Mouse (Mus musculus) midbrain, embryonic 12.5 days (tissue): ENCODE measurements around the gene Dars2. TPM values are rescaled to one million over a fixed set of nuclear protein-coding genes. Genes with fewer than 3 reads are reported as not detected.
"Not testable (repeated sequence)": the region's sequence is repeated elsewhere in the genome, so short reads cannot be mapped to it uniquely, and the experiment has no call there.

Experiments used
- ATAC-seq: fragments of 200-750 bp; cut with Nextera tagmentation; 2 replicates; pipeline ENCODE4 v1.8.0; 2017; ENCODE audit warnings: low read depth, moderate TSS enrichment, moderate library complexity; ENCODE audit not compliant: low FRiP score
- H3K27ac ChIP-seq: fragments of 300-500 bp; sonication (generic); replicated peaks from 2 replicates; pipeline ENCODE4 v1.5.1; 2016; ENCODE audit warnings: mild to moderate bottlenecking
- H3K27me3 ChIP-seq: fragments of 300-500 bp; sonication (generic); 2 replicates; pipeline ENCODE4 v1.6.1; 2016; ENCODE audit warnings: mild to moderate bottlenecking
- H3K36me3 ChIP-seq: fragments of 300-500 bp; sonication (generic); 2 replicates; pipeline ENCODE4 v1.6.1; 2016
- H3K4me1 ChIP-seq: fragments of 300-500 bp; sonication (generic); 2 replicates; pipeline ENCODE4 v1.6.1; 2016
- H3K4me2 ChIP-seq: fragments of 300-500 bp; sonication (generic); replicated peaks from 2 replicates; pipeline ENCODE4 v1.6.1; 2016; ENCODE audit warnings: mild to moderate bottlenecking, moderate library complexity
- H3K4me3 ChIP-seq: fragments of 300-500 bp; sonication (generic); 2 replicates; pipeline ENCODE4 v1.5.1; 2016; ENCODE audit warnings: mild to moderate bottlenecking
- H3K9ac ChIP-seq: fragments of 300-500 bp; sonication (generic); replicated peaks from 2 replicates; pipeline ENCODE4 v1.6.1; 2016; ENCODE audit warnings: mild to moderate bottlenecking, moderate library complexity
- H3K9me3 ChIP-seq: fragments of 300-500 bp; sonication (generic); 2 replicates; pipeline ENCODE4 v1.6.1; 2016; ENCODE audit warnings: mild to moderate bottlenecking
- WGBS: fragments of 180-500 bp; shearing (Covaris S2); methylation state at CpG from one replicate; pipeline ENCODE4 v1.1.7; 2016; 5-methylcytosine and 5-hydroxymethylcytosine counted together
- polyA plus RNA-seq: library from polyadenylated mRNA; unstranded; fragments of >200 nt; fragmentation: Nextera tagmentation; extraction: Ambion mirVana; gene quantifications from 2 replicates; pipeline ENCODE4 v1.2.1, GENCODE M21; 2016

Dars2 gene
- polyA plus RNA-seq, 1 experiment from 2014 or later: 44.7 TPM

DNA sequence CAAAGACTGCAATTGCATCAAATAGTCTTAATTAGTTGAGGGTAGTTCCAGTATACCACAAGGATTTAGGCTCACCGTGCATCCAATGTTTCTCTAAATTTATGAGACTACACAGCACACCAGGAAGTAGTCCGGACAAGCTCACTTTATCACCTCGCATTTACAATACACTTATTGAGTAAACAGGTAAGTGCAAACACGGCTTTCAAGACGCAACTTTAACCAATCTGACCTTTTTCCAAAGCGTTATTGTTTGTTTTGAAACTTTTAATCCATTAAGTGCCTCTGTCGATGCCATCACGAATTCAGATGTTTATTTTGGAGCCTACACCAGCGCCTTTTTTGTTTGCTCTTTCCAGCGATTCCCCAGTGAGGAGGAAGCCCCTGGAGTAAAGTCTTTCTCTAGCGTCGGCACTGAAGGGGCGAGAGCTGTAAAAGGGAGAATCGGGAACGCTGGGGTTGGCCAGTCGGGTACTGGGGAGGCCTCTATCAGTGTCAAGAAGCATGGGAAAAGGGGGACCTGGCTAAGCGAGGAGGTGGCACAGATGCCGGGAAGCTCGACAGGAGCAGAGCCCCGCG lies 36.5 kb downstream of the Dars2 start:
- 2% methylated on average over 21 of the region's 21 CpGs for WGBS
- Histone ChIP-seq H3K9me3 (no peaks in the 10 kb centered on the region), H3K27me3 (no peaks in the 10 kb centered on the region), H3K27ac (peak overlapping the region; percentile 87), H3K4me3 (peak overlapping the region; percentile 88), H3K4me2 (peak overlapping the region; percentile 72), H3K4me1 (peaks cover 27% of the 10 kb centered on the region), H3K9ac (peak overlapping the region; percentile 86), H3K36me3 (peaks cover 60% of the 10 kb centered on the region)
- no peak for ATAC-seq

DNA sequence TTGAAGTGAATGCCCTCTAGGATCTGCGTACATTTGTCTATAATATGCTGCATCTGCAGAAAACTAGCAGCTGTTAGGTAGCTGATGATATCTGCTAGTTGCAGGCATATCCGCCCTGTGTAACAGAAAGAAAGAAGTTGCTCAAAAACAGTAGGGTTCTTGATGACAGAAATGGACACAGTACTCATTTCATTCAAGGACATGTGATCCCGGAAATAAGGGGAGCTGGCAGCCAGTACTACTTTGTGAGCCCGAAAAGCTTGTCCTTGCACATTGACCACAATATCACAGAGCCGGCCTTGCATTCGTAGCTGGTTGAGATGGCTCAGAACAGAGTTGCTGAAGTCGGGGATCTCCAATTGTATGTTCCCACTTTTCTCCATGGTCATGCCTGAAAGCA lies 38.1 kb downstream of the Dars2 start:
- ATAC-seq: no peak
- H3K27ac ChIP-seq: no peak overlapping the region
- H3K9ac ChIP-seq: no peak overlapping the region
- H3K4me3 ChIP-seq: no peak overlapping the region
- H3K9me3 ChIP-seq: no peaks in the 10 kb centered on the region
- H3K4me2 ChIP-seq: no peak overlapping the region
- H3K36me3 ChIP-seq: peaks cover 45% of the 10 kb centered on the region
- 94% methylated on average over 7 of the region's 7 CpGs for WGBS
- H3K27me3 ChIP-seq: no peaks in the 10 kb centered on the region
- peaks cover 19% of the 10 kb centered on the region for H3K4me1 ChIP-seq

DNA sequence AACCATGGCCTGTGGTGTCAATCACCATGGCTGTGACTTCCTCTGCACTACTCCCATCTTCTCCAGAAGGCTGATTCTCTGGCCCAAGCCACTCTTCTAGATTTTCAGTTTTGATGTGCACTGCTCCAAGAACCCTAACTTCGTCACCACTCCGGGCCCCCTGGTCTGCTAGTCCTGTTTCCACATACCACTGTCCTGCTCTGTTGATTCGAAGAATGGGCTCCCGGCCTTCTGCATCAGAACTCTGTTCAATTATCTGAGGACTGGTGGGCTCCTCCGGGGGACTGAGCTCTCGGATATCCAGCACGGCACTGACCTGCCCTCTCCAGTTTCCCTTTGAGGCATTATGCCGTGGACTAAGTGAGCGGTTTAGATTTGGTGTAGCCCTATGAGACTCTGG lies 38.6 kb downstream of the Dars2 start:
- H3K9me3 ChIP-seq: no peaks in the 10 kb centered on the region
- peaks cover 47% of the 10 kb centered on the region for H3K36me3 ChIP-seq
- H3K4me2 ChIP-seq: no peak overlapping the region
- WGBS: 96% methylated on average over 9 of the region's 9 CpGs
- no peak overlapping the region for H3K4me3 ChIP-seq
- no peak overlapping the region for H3K9ac ChIP-seq
- no peak for ATAC-seq
- H3K27ac ChIP-seq: no peak overlapping the region
- H3K27me3 ChIP-seq: no peaks in the 10 kb centered on the region
- peaks cover 16% of the 10 kb centered on the region for H3K4me1 ChIP-seq

DNA sequence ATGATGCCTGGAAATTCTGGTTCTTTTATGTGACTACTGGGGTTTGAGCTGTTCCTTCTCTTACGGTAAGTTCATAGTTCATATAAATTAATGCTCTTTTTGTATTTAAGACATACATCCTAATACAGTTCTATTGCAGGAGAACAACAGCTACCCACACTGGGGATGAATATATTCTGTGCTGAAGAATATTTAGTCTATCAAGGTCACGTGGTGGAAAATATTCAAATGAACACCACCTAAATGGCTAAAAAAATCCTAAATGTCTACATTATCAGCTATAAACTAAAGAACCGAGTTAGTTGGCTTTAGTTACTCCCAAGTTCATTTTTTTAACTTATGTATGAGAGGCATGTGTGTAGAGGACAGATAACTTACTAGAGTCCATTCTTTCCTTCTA lies 40.4 kb downstream of the Dars2 start:
- no peaks in the 10 kb centered on the region for H3K27me3 ChIP-seq
- no peak for ATAC-seq
- H3K9me3 ChIP-seq: no peaks in the 10 kb centered on the region
- H3K27ac ChIP-seq: no peak overlapping the region
- H3K4me2 ChIP-seq: no peak overlapping the region
- H3K4me3 ChIP-seq: no peak overlapping the region
- peaks cover 44% of the 10 kb centered on the region for H3K36me3 ChIP-seq
- 95% methylated on average over 3 of the region's 3 CpGs for WGBS
- no peak overlapping the region for H3K9ac ChIP-seq
- peaks cover 10% of the 10 kb centered on the region; the same call in 1 of the 2 replicates for H3K4me1 ChIP-seq

DNA sequence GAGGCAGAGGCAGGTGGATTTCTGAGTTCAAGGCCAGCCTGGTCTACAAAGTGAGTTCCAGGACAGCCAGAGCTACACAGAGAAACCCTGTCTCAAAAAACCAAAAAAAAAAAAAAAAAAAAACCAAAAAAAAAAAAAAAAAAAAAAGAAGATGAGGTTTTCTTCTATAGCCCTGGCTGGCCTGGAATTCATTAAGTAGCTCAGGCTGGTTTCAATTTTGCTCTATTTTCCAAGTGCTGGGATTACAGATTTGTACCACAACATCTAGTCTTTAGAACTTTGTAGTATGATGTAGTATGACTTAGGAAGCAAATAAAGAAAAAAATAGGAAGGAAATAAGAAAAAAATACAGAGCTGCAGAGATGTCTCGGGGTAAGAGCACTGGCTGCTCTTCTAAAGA lies 42.0 kb downstream of the Dars2 start:
- H3K9me3 ChIP-seq: not testable (repeated sequence)

DNA sequence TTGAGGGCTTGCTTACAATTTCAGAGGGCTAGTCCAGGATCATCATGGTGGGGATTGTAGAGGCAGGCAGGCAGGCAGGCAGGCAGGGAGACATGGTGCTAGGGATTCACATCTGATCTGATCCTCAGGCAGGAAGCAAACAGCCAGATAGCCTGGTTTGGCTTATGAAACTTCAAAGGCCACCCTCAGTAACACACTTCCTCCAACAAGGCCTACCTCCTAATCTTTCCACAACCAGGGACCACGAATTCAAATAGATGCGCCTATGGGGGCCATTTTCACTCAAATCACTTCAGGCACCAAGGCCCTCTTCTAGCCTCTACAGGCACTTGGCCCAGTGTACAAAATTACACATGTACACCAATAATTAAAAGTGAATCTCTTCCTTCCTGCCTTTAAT lies 43.3 kb downstream of the Dars2 start:
- Histone ChIP-seq H3K9ac (no peak overlapping the region), H3K4me1 (no peaks in the 10 kb centered on the region), H3K4me2 (no peak overlapping the region), H3K9me3 (no peaks in the 10 kb centered on the region), H3K27ac (no peak overlapping the region), H3K36me3 (peaks cover 45% of the 10 kb centered on the region), H3K4me3 (no peak overlapping the region), H3K27me3 (no peaks in the 10 kb centered on the region)
- WGBS: 83% methylated on average over 2 of the region's 2 CpGs
- no peak for ATAC-seq

More for the DNA sequence above, 42.0 kb downstream of the Dars2 start:
- H3K9ac ChIP-seq, H3K4me1 ChIP-seq, H3K27ac ChIP-seq, H3K4me2 ChIP-seq, ATAC-seq, H3K4me3 ChIP-seq, H3K27me3 ChIP-seq: not testable (repeated sequence)
- peaks cover 48% of the 10 kb centered on the region for H3K36me3 ChIP-seq
- 79% methylated on average over 1 of the region's 1 CpGs for WGBS

DNA sequence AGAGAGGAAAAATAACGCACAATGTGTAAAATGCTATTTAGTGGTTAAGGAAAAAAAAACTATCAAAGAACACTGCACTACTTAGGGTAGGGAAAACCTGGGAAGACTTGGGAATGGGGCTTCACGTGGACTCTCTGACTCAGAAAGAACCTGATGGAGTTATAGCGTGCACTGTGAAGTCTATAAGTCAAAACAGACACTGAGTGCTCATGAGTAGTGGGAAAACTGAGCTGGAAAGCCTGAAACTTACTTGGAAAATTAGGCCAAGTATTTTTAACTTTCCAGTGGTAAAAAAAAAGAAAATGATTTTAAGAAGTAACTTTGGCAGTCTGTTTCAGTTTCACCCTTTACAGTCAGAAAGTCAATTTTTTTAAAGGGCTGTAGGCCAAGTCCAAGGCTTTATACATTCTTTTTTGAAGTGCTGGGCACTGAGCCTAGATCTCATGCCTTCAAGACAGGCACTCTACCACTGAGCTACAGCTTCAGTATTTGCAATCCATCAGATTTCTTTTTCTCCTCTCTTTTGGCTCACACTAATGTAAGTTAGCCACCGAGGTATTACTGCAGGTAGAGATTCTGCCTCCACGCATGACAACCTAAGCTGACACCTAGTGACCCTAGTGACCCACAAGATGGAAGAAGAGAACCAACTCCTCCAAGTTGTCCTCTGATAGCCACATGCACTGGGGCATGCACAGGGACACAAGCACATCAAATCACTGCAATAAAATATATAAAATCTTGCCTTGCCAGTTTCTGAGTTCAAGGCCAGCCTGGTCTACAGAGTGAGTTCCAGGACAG lies 44.8 kb downstream of the Dars2 start:
- Histone ChIP-seq H3K4me3 (no peak overlapping the region), H3K9ac (no peak overlapping the region), H3K4me1 (no peaks in the 10 kb centered on the region), H3K4me2 (no peak overlapping the region), H3K9me3 (no peaks in the 10 kb centered on the region), H3K27ac (no peak overlapping the region), H3K36me3 (peaks cover 31% of the 10 kb centered on the region), H3K27me3 (no peaks in the 10 kb centered on the region)
- WGBS: 86% methylated on average over 5 of the region's 5 CpGs
- no peak for ATAC-seq

DNA sequence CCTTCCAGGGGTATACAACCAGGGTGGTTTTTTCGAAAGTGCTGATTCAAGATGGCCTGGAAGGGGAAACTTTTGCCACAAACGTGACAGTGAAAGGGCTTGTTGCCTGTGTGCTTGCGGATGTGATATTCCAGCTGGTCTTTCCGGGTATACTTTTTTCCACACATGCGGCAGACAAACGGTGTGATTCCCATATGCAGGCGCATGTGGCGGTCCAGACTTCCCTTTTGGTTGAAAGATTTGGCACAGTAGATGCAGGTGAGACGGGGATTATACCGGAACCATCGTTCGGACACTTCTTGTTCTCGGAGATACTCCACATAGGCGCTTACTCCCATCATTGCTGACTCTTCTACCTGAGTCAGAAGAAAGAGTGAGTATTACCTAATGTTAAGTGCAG lies 50.4 kb downstream of the Dars2 start:
- H3K9ac ChIP-seq: no peak overlapping the region
- WGBS: 94% methylated on average over 14 of the region's 14 CpGs
- no peaks in the 10 kb centered on the region for H3K27me3 ChIP-seq
- no peaks in the 10 kb centered on the region for H3K4me1 ChIP-seq
- peaks cover 41% of the 10 kb centered on the region for H3K36me3 ChIP-seq
- H3K4me3 ChIP-seq: no peak overlapping the region
- no peaks in the 10 kb centered on the region for H3K9me3 ChIP-seq
- ATAC-seq: no peak
- H3K4me2 ChIP-seq: no peak overlapping the region
- no peak overlapping the region for H3K27ac ChIP-seq

DNA sequence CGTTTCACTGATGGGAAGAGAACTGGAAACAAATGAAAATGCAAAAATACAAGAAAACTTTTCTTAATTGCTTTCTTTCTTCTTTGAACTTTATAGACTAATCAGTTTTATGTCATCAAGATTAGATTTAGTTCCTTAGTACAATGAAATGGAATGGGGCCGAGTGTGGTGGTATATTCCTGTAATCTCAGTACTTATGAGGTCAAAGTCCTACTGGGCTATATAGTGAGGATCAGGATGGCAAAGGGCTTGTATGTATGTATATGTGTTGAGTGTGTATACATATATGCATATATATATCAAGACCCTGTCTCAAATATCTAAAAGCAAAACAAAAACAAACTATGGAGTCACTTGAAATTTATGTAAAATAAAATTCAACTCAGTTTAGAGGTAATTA lies 54.1 kb downstream of the Dars2 start:
- WGBS: 90% methylated on average over 2 of the region's 2 CpGs
- no peak overlapping the region for H3K4me3 ChIP-seq
- H3K9ac ChIP-seq: no peak overlapping the region
- H3K27ac ChIP-seq: no peak overlapping the region
- no peak overlapping the region for H3K4me2 ChIP-seq
- no peak for ATAC-seq
- H3K27me3 ChIP-seq: no peaks in the 10 kb centered on the region
- peaks cover 47% of the 10 kb centered on the region for H3K36me3 ChIP-seq
- no peaks in the 10 kb centered on the region for H3K4me1 ChIP-seq
- H3K9me3 ChIP-seq: no peaks in the 10 kb centered on the region

DNA sequence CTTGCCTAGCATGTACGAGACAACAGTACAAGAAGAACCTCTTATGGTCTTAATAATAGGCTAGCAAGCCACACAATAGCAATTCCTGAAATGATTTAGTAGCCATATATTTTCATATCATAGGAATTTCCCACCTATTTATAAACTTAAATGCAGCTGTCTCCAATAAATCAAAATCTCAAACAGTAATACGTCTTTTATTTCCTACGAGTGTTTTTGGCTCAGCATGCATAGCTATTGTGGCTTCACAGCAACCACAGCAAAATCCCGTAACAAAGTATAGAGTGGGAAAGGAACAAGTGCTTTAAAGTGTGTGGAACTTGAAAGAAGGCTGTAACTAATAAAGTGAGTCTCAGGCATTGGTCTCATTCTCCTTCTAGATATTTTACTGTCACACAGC lies 60.0 kb downstream of the Dars2 start:
- no peaks in the 10 kb centered on the region for H3K27me3 ChIP-seq
- H3K4me2 ChIP-seq: no peak overlapping the region
- no peaks in the 10 kb centered on the region for H3K9me3 ChIP-seq
- no peaks in the 10 kb centered on the region for H3K4me1 ChIP-seq
- no peak overlapping the region for H3K4me3 ChIP-seq
- no peak overlapping the region for H3K27ac ChIP-seq
- no peak for ATAC-seq
- no peak overlapping the region for H3K9ac ChIP-seq
- WGBS: 96% methylated on average over 4 of the region's 4 CpGs
- H3K36me3 ChIP-seq: peaks cover 21% of the 10 kb centered on the region

DNA sequence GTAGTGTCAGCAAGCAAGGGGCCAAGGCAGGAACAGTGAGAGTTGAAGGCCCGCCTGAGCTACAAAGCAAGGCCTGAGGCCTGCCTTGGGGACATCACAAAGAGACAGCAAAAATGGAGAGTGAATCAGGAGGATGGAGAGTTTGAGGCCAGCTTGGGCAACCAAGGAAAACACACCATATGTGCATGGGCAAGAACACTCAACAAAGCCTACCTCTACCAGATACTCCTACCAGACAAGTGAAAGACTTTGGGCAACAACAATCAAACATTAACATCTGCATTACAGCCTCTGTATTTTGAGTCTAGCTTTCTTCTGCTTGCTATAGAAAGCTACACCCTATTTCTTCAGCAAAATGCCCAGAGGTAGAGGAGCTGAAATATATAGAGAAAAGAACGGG lies 62.4 kb downstream of the Dars2 start:
- H3K9me3 ChIP-seq: no peaks in the 10 kb centered on the region
- WGBS: 96% methylated on average over 2 of the region's 2 CpGs
- no peak for ATAC-seq

DNA sequence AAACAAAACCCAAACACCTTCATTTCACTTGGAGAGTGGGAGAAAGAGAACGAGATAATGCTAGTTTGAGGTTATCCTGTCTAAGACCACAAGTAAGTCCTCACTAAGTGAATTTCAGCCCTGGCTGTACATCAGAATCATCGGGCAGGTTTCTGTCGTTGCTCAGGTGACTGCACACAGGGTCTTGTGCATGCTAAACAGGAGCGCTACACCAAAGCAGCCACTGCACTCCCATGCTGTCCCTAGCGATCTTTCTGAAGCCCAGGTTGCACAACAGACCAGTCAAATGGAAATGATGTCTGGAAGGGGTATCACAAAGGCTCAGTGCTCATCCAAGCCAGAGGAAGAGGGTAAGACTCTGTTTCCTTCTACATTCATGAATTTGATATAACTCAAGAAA lies 64.0 kb downstream of the Dars2 start:
- ATAC-seq: no peak
- H3K9ac ChIP-seq: no peak overlapping the region
- no peaks in the 10 kb centered on the region for H3K9me3 ChIP-seq
- peaks cover 18% of the 10 kb centered on the region; the same call in 1 of the 2 replicates for H3K36me3 ChIP-seq
- no peaks in the 10 kb centered on the region for H3K27me3 ChIP-seq
- H3K4me2 ChIP-seq: no peak overlapping the region
- 86% methylated on average over 5 of the region's 5 CpGs for WGBS
- H3K4me1 ChIP-seq: no peaks in the 10 kb centered on the region
- no peak overlapping the region for H3K27ac ChIP-seq
- no peak overlapping the region for H3K4me3 ChIP-seq

More for the DNA sequence above, 62.4 kb downstream of the Dars2 start:
- Histone ChIP-seq H3K4me2 (no peak overlapping the region), H3K36me3 (peaks cover 27% of the 10 kb centered on the region), H3K4me1 (no peaks in the 10 kb centered on the region), H3K9ac (no peak overlapping the region), H3K27me3 (no peaks in the 10 kb centered on the region), H3K4me3 (no peak overlapping the region), H3K27ac (no peak overlapping the region)
